Mouse (Mus musculus) left cerebral cortex, postnatal 4 days (tissue): Measurements from ENCODE around the gene Cisd3. TPM values are rescaled to one million over a fixed set of nuclear protein-coding genes. Genes with fewer than 3 reads are reported as not detected.

ENCODE experiments used
- DNase-seq: peaks from one replicate; pipeline ENCODE4 v3.0.0-alpha.2; 2022
- intact Hi-C: fragments of 180-260 bp; cut with DNase I; formaldehyde crosslinking; loops from one replicate; pipeline ENCODE4 v1.15.1; 2025
- total RNA-seq, 2 experiments: library from RNA; stranded (reverse); gene quantifications; 2 replicates each; pipeline ENCODE4 v1.2.3; 2021

Gene Cisd3
- total RNA-seq, 2 experiments from 2014 or later: 25.8 to 28.5 TPM

DNA sequence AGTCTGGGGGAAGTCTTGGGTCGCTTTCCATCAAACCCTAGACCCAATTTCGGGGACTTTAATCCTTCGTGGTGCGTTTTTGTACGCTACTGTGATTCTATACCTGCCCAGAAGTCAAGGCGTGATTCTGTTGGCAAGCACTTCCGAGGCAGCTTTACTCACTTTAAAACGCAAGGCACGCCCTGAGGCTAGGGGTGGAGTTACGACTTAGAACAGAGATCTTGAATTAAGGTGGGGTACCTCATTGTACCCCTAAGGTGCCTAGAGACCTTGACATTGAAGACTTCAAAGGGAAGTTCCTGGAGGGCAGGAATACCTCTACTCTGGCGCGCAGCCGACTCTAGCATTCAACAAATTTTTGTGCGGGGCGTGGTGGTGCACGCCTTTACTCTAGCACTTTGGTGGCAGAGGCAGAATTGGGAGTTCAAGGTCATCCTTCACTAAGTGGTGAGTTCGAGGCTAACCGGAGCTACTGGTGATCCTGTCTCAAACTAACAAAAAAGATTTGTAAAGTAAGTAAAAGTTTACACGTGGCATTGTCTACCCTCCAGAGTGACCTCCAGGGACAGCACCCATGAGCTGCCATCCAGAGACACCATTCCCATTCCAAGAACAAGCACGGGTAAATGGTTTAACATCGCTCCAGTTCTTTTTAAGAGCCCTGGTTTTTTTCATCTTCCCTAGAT is 23.3 kb upstream of the Cisd3 start:
- intact Hi-C loops: loop anchor here (5.0 kb wide), 1 partner anchor 35 kb away; no protein-coding TSS in a partner anchor
- DNase-seq: no peak

- intact Hi-C loops: loop anchor here (5.0 kb wide), 1 partner anchor 34 kb away; no protein-coding TSS in a partner anchor
- DNase-seq: peak; percentile 85
Observed at GRCm38 (mm10) chr11:97662893-97663527, 22.6 kb upstream of the Cisd3 start, which contains the start of gene Mllt6. Gene Mllt6 (plus strand): TSS chr11:97663414.

GRCm38 (mm10) chr11:97663528-97664338 is 21.9 kb upstream of the Cisd3 start:
- intact Hi-C loops: loop anchor here (5.0 kb wide), 1 partner anchor 34 kb away; no protein-coding TSS in a partner anchor
- peak; percentile 44 for DNase-seq

DNA sequence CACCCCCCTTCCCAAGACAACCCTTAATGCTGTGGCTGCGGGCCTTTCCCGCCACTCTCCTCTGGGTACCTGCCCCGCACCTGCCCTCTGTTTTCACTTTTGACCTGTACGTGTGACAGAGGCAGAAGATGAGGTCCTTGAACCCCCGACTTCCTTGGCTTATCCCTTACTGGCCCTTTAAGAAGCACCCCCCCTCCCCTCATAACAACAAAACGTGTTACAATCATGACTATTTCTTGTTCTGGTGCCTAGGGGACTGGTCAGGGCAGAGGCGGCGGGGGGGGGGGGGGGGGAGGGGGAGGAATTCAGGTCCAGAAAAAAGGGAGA is 21.3 kb upstream of the Cisd3 start:
- no peak for DNase-seq
- intact Hi-C loops: loop anchor here (5.0 kb wide), 1 partner anchor 33 kb away; no protein-coding TSS in a partner anchor

- intact Hi-C loops: loop anchor here (5.0 kb wide), 1 partner anchor 32 kb away; no protein-coding TSS in a partner anchor
- no peak for DNase-seq
Observed at GRCm38 (mm10) chr11:97664771-97665240, 20.8 kb upstream of the Cisd3 start.

DNA sequence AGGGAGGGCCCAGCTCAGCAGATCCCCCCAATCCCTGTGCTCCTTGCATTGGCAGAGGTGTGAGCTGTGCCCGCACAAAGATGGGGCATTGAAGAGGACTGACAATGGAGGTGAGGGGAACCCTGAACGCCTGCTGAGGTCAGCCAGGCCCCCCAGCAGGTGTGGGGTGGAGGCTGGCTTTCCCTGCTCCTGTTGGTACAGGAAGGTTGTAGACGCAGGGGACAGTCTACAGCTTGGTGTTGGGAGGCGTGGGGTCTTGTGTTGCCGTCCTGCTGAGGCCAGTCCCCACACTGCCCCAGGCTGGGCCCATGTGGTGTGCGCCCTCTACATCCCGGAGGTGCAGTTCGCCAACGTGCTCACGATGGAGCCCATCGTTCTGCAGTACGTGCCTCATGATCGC is 20.2 kb upstream of the Cisd3 start:
- DNase-seq: no peak

GRCm38 (mm10) chr11:97666221-97666620 is 19.4 kb upstream of the Cisd3 start:
- DNase-seq: no peak

More for the DNA sequence above, 20.2 kb upstream of the Cisd3 start:
- intact Hi-C loops: no loop called here

GRCm38 (mm10) chr11:97666794-97667193 is 18.8 kb upstream of the Cisd3 start:
- DNase-seq: no peak
- intact Hi-C loops: no loop called here

More at GRCm38 (mm10) chr11:97666221-97666620, 19.4 kb upstream of the Cisd3 start:
- intact Hi-C loops: no loop called here

DNA sequence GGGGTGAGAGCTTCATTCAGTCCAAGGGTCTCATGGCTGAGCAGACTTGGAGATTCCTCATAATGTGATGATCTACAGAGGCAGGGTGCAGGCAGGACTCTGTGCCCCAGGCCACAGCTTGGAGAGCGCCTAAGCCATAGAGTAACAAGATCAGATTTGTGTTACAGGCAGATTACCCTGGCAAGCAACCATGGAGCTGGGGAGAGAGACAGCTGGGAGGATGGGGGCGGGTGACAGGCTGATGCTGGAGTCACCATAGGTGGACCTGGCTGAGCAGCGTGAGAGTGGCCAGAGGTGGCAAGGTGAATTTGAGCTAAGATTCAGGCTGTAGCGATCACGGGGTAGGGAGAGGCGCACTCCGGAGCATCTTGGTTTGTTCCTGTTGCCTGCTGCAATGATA is 17.5 kb upstream of the Cisd3 start:
- DNase-seq: no peak
- intact Hi-C loops: no loop called here

- intact Hi-C loops: no loop called here
- no peak for DNase-seq
Observed at GRCm38 (mm10) chr11:97669268-97669667, 16.4 kb upstream of the Cisd3 start.

DNA sequence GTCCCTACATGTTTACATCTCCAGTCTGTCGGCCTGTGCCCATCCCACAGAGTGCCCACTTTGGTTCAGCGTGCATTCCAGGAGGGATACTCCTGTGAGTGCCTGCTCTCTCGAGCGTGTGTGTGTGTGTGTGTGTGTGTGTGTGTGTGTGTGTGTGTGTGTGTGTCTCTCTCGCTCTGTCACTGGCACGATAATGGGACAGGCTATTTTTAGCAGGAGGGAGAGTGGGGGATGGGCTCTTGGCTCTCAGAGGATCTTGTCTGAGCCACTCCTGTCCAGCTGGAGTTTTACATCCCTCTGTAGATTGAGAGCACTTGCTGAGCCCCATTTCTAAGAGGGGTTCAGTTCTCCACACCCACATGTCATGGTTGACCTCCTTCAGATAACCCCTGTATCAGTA is 15.8 kb upstream of the Cisd3 start:
- DNase-seq: peak; percentile 62
- intact Hi-C loops: no loop called here

DNA sequence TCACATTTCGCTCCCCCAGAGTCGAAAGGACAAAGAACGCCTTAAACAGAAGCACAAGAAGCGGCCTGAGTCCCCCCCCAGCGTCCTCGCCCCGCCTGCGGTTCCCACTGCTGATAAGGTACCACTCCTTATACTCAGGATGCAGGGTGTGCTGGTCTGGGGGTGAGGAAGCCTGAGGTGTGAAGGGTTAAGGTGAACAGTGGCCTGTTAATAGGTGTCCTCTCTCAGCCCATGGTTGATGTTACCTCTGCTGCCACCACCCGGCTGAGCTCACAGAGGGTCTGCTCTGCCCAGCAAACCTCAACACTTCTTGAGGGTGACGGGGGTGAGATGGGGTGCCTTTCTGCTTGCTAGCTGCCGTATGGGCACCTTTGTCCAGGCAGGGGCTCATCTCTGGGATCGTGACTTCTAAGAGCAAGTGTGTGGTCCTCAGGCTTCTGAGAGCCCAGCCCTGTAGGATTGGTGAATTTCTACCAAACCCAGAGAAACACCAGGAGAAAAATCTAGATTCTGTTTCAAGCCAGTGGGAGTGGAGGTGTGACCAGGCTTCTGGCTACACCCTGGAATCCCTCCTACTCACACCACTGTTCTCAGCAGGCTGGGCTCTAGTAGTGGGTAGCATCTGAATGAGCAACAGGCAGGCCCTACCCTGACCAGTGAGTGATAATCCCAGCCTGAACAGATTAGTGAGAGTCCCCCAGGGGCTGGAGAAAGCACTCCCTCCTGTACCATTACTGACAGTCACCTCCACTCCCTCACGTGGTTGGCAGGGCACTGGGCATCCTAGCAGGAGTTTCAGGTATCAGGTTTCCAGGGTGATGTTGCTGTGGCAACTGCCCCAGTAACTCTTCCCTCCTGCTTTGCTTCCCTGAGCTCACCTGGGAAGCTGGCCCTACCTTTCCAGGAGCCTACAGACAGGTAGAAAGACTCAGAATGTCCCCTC is 15.1 kb upstream of the Cisd3 start:
- intact Hi-C loops: no loop called here
- DNase-seq: no peak

GRCm38 (mm10) chr11:97671177-97671527 is 14.5 kb upstream of the Cisd3 start:
- intact Hi-C loops: no loop called here

DNA sequence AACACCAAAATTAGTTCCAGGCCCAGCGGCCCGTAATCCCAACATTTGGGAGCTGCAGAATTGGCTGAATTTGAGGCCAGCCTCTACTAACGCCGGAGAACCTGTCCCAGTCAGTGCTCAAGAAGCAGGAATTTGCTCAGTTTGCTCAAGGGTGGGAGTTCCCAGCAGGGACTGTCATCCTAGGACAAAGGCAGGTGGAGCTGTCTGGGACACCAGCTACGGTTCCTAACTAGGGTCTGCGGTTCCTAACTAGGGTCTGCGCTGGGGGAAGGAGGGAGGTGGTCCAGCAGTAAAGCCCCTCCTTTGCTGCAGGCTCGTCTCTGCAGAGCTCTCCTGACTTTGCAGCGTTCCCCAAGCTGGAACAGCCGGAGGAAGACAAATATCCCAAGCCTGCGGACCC is 12.5 kb upstream of the Cisd3 start:
- DNase-seq: no peak
- intact Hi-C loops: no loop called here

More at GRCm38 (mm10) chr11:97671177-97671527, 14.5 kb upstream of the Cisd3 start:
- no peak for DNase-seq

GRCm38 (mm10) chr11:97676050-97676754 is 9.4 kb upstream of the Cisd3 start:
- no peak for DNase-seq

DNA sequence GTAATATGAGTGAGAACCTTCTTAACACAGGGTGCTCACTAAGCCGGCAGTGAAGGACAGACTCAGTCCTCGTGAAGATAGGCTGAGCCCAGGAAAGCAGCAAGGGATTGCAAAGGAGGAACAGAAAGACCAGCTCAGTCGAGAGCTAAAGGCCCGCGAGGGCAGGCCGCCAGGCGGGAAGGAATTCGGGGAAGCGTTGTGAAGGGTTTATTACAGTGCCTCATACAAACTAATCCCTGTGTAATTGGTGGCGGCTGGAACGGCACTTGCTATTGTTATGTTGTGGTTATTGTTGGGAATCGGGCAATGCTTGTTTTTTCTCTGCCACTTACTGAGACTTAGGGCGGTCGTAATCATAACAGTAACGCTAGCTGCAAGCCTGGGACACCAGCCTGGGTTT is 8.2 kb upstream of the Cisd3 start:
- intact Hi-C loops: no loop called here
- no peak for DNase-seq

More at GRCm38 (mm10) chr11:97676050-97676754, 9.4 kb upstream of the Cisd3 start:
- intact Hi-C loops: no loop called here

DNA sequence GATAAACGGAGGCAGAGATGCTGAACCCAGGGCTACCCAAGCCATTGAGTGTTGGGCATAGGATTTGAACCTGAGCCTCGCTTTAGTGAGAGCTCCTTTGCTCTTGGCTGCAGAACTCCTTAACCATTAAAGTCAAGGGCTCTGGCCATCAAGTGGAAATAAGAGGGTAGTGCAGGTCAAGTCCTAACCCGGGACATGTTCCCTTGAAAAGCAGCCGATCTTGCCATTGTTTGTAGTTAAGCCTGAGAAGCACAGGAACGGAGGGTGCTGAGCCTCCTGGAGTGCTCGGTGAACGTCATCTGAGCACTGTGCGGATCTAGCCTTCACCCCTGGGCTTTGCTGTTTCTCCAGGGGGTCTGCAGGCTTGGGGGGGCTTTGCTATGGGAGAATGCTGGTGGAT is 7.8 kb upstream of the Cisd3 start:
- intact Hi-C loops: no loop called here
- DNase-seq: no peak

DNA sequence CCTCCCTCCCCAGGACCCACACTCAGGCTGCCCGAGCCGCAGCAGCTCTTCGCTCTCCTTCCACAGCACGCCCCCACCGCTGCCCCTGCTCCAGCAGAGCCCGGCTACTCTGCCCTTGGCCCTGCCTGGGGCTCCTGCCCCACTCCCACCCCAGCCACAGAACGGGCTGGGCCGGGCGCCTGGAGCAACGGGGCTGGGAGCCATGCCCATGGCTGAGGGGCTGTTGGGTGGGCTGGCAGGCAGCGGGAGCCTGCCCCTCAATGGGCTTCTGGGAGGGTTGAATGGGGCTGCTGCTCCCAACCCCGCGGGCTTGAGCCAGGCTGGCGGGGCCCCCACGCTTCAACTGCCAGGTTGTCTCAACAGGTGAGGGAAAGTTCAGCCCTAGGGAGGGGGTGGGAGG is 7.3 kb upstream of the Cisd3 start:
- intact Hi-C loops: no loop called here
- DNase-seq: no peak

- DNase-seq: peak; percentile 90
- intact Hi-C loops: loop anchor here (10.0 kb wide), 1 partner anchor 146 kb away; no protein-coding TSS in a partner anchor
Observed at GRCm38 (mm10) chr11:97680430-97680829, 5.2 kb upstream of the Cisd3 start.
